Mouse (Mus musculus): ENCODE data around the gene Ddx25. TPM values are rescaled to one million over a fixed set of nuclear protein-coding genes. Genes with fewer than 3 reads are reported as not detected.

Ddx25 gene
- 1.1 and 1.2 TPM in 2 replicates for polyA plus RNA-seq (2015; fragmentation: Nextera tagmentation; extraction: Ambion mirVana)

DNA sequence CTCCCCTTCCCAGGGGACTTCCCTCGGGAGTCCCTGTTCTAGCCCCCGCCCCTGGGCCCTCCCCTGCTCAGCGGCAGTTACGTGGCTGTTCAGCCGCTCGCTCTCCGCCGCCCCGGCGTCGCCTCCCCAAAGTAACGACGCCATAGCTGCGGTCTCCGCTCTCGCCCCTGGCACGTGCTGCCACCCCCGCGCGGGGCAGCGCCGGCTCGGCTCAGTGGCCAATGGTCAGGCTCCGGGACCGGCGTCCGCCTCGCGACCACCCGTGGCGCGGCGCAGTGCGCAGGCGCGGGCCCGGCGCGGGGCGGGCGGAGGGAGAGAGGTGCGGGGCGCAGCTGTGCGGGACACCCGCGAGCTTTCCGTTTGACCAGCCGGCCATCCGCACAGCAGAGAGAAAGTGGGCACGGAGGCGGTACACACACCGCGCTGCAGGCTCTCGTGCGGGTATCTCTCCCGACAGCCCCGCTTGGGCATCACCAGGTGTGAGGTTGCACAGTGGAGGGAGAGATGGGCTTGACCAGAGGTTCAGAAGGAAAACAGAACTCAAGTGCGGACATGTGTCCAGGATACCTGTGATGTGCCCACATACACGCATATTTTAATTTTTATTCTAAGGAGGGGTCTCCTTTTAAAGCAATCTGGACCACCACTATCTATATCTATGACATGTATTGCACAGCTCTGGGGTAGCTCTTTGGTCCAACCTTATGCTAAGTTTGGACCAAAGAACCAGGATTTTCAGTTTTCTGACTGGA, at the start of gene Ddx25, which contains the start of gene Pus3:
Gene Ddx25 (minus strand): TSS at position 272 of the 752 bp plus-strand sequence.
Gene Pus3 (plus strand): TSS at position 339 of the 752 bp plus-strand sequence.
- Histone ChIP-seq H3K9me3 (ENCODE audit: control insufficient read depth, low read length) (no peaks in the 10 kb centered on the region), H3K4me2 (ENCODE audit: low read depth, low read length) (peak within 1 kb of the TSS; percentile 100), H3K4me1 (ENCODE audit: control insufficient read depth, insufficient read depth, low read length) (peaks cover 8% of the 10 kb centered on the region), H3K36me3 (ENCODE audit: control insufficient read depth, insufficient read depth, low read length) (no peaks in the 10 kb centered on the region), H3K4me3 (ENCODE audit: low read length) (peak within 1 kb of the TSS; percentile 80), H3K27me3 (replicated peaks; ENCODE audit: control insufficient read depth, insufficient read depth, low read length) (no peaks in the 10 kb centered on the region), H3K27ac (ENCODE audit: low read length) (peak within 1 kb of the TSS; percentile 36; the same call in 1 of the 2 replicates), H3K9ac (ENCODE audit: low read depth, low read length) (peak within 1 kb of the TSS; percentile 75)
- under 1% methylated on average over 59 of the region's 59 CpGs for WGBS
- ATAC-seq, result peak; percentile 57

- no peaks in the 10 kb centered on the region for H3K9me3 ChIP-seq (ENCODE audit: control insufficient read depth, low read length)
- no peaks in the 10 kb centered on the region for H3K27me3 ChIP-seq (replicated peaks; ENCODE audit: control insufficient read depth, insufficient read depth, low read length)
- H3K9ac ChIP-seq (ENCODE audit: low read depth, low read length), result no peak overlapping the region
- H3K4me3 ChIP-seq (ENCODE audit: low read length), result no peak overlapping the region
- H3K4me2 ChIP-seq (ENCODE audit: low read depth, low read length), result no peak overlapping the region
- ATAC-seq, result no peak
- no peaks in the 10 kb centered on the region for H3K4me1 ChIP-seq (ENCODE audit: control insufficient read depth, insufficient read depth, low read length)
- H3K36me3 ChIP-seq (ENCODE audit: control insufficient read depth, insufficient read depth, low read length), result no peaks in the 10 kb centered on the region
- H3K27ac ChIP-seq (ENCODE audit: low read length), result no peak overlapping the region
- 67% methylated on average over 8 of the region's 8 CpGs for WGBS
Observed at GRCm38 (mm10) chr9:35607647-35608405, 49.5 kb upstream of the Ddx25 start.

GRCm38 (mm10) chr9:35592903-35593302, 34.6 kb upstream of the Ddx25 start:
- no peak for ATAC-seq
- Histone ChIP-seq H3K4me3 (ENCODE audit: low read length) (no peak overlapping the region), H3K36me3 (ENCODE audit: control insufficient read depth, insufficient read depth, low read length) (no peaks in the 10 kb centered on the region), H3K27me3 (replicated peaks; ENCODE audit: control insufficient read depth, insufficient read depth, low read length) (no peaks in the 10 kb centered on the region), H3K4me2 (ENCODE audit: low read depth, low read length) (no peak overlapping the region), H3K9ac (ENCODE audit: low read depth, low read length) (no peak overlapping the region), H3K4me1 (ENCODE audit: control insufficient read depth, insufficient read depth, low read length) (no peaks in the 10 kb centered on the region), H3K27ac (ENCODE audit: low read length) (no peak overlapping the region), H3K9me3 (ENCODE audit: control insufficient read depth, low read length) (0 out of 2 replicates have a peak, but pooled peaks cover 3% of the 10 kb centered on the region)
- 7% methylated on average over 2 of the region's 2 CpGs for WGBS

DNA sequence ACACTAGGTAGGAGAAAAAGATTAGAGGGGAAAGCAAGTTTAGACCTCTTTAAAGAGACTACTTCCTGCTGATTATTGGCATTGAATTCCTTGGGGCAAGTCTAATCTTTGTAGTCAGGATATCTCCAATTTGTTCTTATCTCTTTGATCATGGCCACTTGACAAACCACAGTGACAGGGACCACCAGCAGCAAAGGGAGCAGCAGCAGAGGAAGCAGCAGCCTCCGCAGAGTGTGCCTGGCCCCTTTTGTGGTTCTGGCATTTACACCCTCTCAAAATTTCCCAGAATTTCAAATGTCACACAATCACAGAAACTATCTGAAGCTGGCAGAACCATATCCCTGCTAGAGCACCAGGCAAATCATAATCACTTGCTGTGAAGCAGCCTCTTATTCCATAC, 29.3 kb upstream of the Ddx25 start:
- Histone ChIP-seq H3K9ac (ENCODE audit: low read depth, low read length) (no peak overlapping the region), H3K4me1 (ENCODE audit: control insufficient read depth, insufficient read depth, low read length) (no peaks in the 10 kb centered on the region), H3K4me2 (ENCODE audit: low read depth, low read length) (no peak overlapping the region), H3K9me3 (ENCODE audit: control insufficient read depth, low read length) (no peaks in the 10 kb centered on the region), H3K27ac (ENCODE audit: low read length) (no peak overlapping the region), H3K4me3 (ENCODE audit: low read length) (no peak overlapping the region), H3K36me3 (ENCODE audit: control insufficient read depth, insufficient read depth, low read length) (no peaks in the 10 kb centered on the region), H3K27me3 (replicated peaks; ENCODE audit: control insufficient read depth, insufficient read depth, low read length) (no peaks in the 10 kb centered on the region)
- ATAC-seq, result no peak
- WGBS, result 45% methylated on average over 1 of the region's 1 CpGs

GRCm38 (mm10) chr9:35574416-35574815, 16.1 kb upstream of the Ddx25 start:
- Histone ChIP-seq H3K9ac (ENCODE audit: low read depth, low read length) (peak overlapping the region; percentile 55; the same call in 1 of the 2 replicates), H3K27ac (ENCODE audit: low read length) (no peak overlapping the region), H3K4me3 (ENCODE audit: low read length) (peak overlapping the region; percentile 31)

DNA sequence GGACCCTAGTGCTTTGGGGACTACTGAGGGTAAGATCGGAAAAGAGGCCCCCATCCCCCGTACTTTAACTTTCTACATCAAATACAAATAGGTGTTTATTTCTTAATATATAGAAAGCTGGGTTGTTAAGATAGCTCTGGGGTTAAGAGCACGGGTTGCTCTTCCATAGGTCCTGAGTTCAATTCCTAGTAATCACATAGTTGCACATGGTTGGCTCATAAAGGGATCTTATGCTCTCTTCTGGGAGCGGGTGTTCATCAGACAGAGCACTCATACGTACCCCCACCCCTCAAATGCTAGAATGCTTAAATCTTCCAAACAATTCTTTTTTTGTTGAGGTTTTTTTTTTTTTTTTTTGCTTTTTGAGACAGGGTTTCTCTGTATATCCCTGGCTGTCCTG, 12.3 kb upstream of the Ddx25 start:
- no peak for ATAC-seq

More at GRCm38 (mm10) chr9:35574416-35574815, 16.1 kb upstream of the Ddx25 start:
- ATAC-seq, result no peak
- Histone ChIP-seq H3K4me2 (ENCODE audit: low read depth, low read length) (peak overlapping the region; percentile 46), H3K27me3 (replicated peaks; ENCODE audit: control insufficient read depth, insufficient read depth, low read length) (0 out of 2 replicates have a peak, but pooled peaks cover 4% of the 10 kb centered on the region), H3K4me1 (ENCODE audit: control insufficient read depth, insufficient read depth, low read length) (peaks cover 3% of the 10 kb centered on the region), H3K9me3 (ENCODE audit: control insufficient read depth, low read length) (no peaks in the 10 kb centered on the region), H3K36me3 (ENCODE audit: control insufficient read depth, insufficient read depth, low read length) (no peaks in the 10 kb centered on the region)
- WGBS, result 5% methylated on average over 32 of the region's 32 CpGs

DNA sequence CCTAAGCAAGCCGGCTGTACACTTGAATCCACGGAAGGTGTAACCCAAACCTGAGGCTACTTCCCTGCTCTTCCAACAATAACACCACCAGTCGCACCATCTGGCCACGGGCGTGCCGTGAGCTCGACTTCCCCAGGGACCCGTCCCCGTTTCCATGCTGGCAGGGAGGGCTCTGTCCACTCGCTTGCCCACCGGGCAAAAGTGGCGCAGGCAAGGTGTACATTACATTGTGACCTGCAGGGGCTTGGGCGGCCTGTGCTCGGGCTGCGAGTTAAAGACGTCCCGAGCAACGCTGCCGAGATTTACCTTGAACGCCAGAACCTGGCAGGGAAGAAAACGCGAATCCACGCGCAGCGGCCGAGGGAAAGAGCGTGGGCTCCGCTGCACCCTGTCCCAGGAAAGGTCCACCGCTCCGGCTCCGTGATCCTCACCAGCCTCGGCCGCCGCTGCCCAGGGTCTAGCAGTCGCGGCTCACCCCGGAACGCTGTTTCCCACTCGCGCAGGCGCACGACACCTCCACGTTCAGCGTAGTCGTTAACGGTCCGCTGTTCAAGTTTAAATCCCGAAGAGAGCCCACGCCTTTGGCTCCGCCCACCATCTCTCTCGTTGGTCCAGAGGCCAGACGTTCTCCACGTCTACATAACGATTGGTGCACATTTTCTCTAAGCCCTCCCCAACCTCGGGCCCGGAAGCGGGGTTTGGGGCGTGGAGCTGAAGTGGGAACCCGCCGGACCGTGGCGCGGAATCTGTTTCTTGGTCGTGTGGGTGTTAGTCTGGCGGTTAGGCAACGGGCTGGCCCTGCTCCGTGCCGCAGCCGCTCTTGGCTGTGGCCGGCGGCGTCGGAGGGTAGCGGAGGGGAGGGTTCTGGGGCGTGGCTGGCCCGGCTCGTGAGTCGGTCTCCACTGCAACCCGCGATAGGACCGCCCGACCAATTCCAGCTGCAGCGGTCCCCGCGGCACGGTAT, 11.5 kb upstream of the Ddx25 start, which contains the start of the genes Pate2 and Hyls1:
Gene Pate2 (plus strand): TSS at position 714 of the 964 bp plus-strand sequence.
Gene Hyls1 (minus strand): TSS at position 828 of the 964 bp plus-strand sequence.
- peak; percentile 99 for ATAC-seq
- peak within 1 kb of the TSS; percentile 81 for H3K4me3 ChIP-seq (ENCODE audit: low read length)

More for the DNA sequence above, 12.3 kb upstream of the Ddx25 start:
- WGBS, result 11% methylated on average over 5 of the region's 5 CpGs
- peaks cover 4% of the 10 kb centered on the region; the same call in 1 of the 2 replicates for H3K36me3 ChIP-seq (ENCODE audit: control insufficient read depth, insufficient read depth, low read length)
- peak overlapping the region; percentile 82 for H3K9ac ChIP-seq (ENCODE audit: low read depth, low read length)
- H3K4me3 ChIP-seq (ENCODE audit: low read length), result peak overlapping the region; percentile 81
- peaks cover 3% of the 10 kb centered on the region for H3K4me1 ChIP-seq (ENCODE audit: control insufficient read depth, insufficient read depth, low read length)
- no peak overlapping the region for H3K27ac ChIP-seq (ENCODE audit: low read length)
- H3K4me2 ChIP-seq (ENCODE audit: low read depth, low read length), result peak overlapping the region; percentile 52
- H3K27me3 ChIP-seq (replicated peaks; ENCODE audit: control insufficient read depth, insufficient read depth, low read length), result 0 out of 2 replicates have a peak, but pooled peaks cover 4% of the 10 kb centered on the region
- H3K9me3 ChIP-seq (ENCODE audit: control insufficient read depth, low read length), result no peaks in the 10 kb centered on the region

DNA sequence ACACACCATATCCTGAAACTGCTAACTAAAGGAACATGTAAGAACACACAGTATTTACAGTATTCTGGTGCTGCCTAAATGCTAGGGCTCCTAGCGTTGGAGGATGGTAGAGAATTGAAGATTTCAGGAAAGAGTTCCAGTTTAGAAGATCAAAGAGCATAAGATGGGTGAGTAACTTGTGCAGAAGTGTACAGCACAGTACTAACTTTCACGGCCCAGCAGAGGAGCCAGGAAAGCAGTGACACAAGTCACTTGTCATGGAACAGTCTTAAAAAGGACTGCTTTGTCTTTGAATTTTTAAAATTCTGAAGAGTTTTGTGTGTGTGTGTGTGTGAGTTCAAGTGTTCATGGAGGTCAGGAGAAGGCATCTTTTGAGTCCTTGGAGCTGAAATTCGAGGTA, 9.7 kb upstream of the Ddx25 start:
- no peaks in the 10 kb centered on the region; the same call in 1 of the 2 replicates for H3K4me1 ChIP-seq (ENCODE audit: control insufficient read depth, insufficient read depth, low read length)
- ATAC-seq, result no peak
- H3K27me3 ChIP-seq (replicated peaks; ENCODE audit: control insufficient read depth, insufficient read depth, low read length), result no peaks in the 10 kb centered on the region
- no peak overlapping the region for H3K4me2 ChIP-seq (ENCODE audit: low read depth, low read length)
- H3K4me3 ChIP-seq (ENCODE audit: low read length), result no peak overlapping the region
- H3K36me3 ChIP-seq (ENCODE audit: control insufficient read depth, insufficient read depth, low read length), result peaks cover 7% of the 10 kb centered on the region; the same call in 1 of the 2 replicates
- H3K9me3 ChIP-seq (ENCODE audit: control insufficient read depth, low read length), result no peaks in the 10 kb centered on the region
- 85% methylated on average over 3 of the region's 3 CpGs for WGBS
- H3K9ac ChIP-seq (ENCODE audit: low read depth, low read length), result no peak overlapping the region
- no peak overlapping the region for H3K27ac ChIP-seq (ENCODE audit: low read length)

More for the DNA sequence above, 11.5 kb upstream of the Ddx25 start, which contains the start of the genes Pate2 and Hyls1:
- peak within 1 kb of the TSS; percentile 90 for H3K27ac ChIP-seq (ENCODE audit: low read length)
- WGBS, result under 1% methylated on average over 86 of the region's 86 CpGs
- peak within 1 kb of the TSS; percentile 77 for H3K4me2 ChIP-seq (ENCODE audit: low read depth, low read length)
- peak within 1 kb of the TSS; percentile 88 for H3K9ac ChIP-seq (ENCODE audit: low read depth, low read length)
- H3K4me1 ChIP-seq (ENCODE audit: control insufficient read depth, insufficient read depth, low read length), result peaks cover 3% of the 10 kb centered on the region
- H3K9me3 ChIP-seq (ENCODE audit: control insufficient read depth, low read length), result no peaks in the 10 kb centered on the region
- peaks cover 7% of the 10 kb centered on the region; the same call in 1 of the 2 replicates for H3K36me3 ChIP-seq (ENCODE audit: control insufficient read depth, insufficient read depth, low read length)
- H3K27me3 ChIP-seq (replicated peaks; ENCODE audit: control insufficient read depth, insufficient read depth, low read length), result 0 out of 2 replicates have a peak, but pooled peaks cover 4% of the 10 kb centered on the region
